Mouse (Mus musculus) activated CD4-positive, CD25-positive, alpha-beta regulatory T cell, adult 4 months (primary cell): ENCODE results near the gene Tox3. TPM values are rescaled to one million over a fixed set of nuclear protein-coding genes. Genes with fewer than 3 reads are reported as not detected.

Experiments
- ATAC-seq: one replicate; pipeline ENCODE4 v1.8.0; 2017
- polyA plus RNA-seq, 2 experiments: library from polyadenylated mRNA; unstranded; fragments of 100-300 nt; shearing (Covaris generic); gene quantifications; one replicate each; pipeline ENCODE4 v1.2.1; 2017

The Tox3 gene
- polyA plus RNA-seq, result not detected

GRCm38 (mm10) chr8:90348178-90348925 is at the start of gene Tox3:
Gene Tox3 (minus strand): TSS chr8:90348343.
- ATAC-seq, result no peak

- no peak for ATAC-seq
These were observed 44.5 kb upstream of the Tox3 start for GRCm38 (mm10) chr8:90392643-90393042.

- no peak for ATAC-seq
These were observed 43.4 kb upstream of the Tox3 start for GRCm38 (mm10) chr8:90391483-90392074.

GRCm38 (mm10) chr8:90390827-90391226 is 42.7 kb upstream of the Tox3 start:
- no peak for ATAC-seq

DNA sequence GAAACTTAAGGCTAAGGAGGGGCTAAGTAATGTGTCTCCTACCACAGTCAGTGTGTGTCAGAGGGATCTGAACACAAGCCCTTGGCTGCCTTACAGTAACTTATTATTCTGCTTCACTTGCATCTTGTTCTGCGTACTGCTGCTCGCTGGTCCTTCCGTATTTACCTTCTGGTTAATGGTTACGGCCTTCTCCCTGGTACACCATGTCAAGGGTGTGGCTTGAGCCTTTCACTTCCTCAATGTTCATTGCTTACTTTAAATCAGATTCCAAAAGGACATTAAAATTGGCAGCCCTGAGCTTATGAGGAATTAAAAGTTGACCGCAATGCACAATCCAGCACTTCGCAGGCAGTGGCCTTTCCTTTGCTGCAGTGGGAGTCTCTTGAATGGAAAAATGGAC is 30.9 kb upstream of the Tox3 start:
- no peak for ATAC-seq

DNA sequence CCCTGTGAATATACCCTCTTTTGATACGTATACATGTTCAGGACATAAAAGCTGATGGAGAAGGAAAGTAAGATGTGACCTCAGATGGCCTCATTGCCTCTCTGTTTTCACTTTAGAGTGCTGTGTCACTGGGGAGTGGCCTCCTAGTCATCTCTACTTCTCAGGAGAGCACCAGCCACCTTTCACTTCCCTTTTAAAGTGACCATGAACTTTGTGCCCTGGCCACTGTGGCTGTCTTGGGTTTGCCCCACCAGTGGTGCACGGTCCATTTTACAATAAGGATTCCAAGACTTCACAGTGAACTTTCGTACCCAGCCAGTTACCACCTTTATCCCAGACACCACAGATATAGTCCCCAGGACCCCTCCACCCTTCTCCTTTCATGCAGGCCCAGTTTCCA is 29.9 kb upstream of the Tox3 start:
- ATAC-seq, result no peak

DNA sequence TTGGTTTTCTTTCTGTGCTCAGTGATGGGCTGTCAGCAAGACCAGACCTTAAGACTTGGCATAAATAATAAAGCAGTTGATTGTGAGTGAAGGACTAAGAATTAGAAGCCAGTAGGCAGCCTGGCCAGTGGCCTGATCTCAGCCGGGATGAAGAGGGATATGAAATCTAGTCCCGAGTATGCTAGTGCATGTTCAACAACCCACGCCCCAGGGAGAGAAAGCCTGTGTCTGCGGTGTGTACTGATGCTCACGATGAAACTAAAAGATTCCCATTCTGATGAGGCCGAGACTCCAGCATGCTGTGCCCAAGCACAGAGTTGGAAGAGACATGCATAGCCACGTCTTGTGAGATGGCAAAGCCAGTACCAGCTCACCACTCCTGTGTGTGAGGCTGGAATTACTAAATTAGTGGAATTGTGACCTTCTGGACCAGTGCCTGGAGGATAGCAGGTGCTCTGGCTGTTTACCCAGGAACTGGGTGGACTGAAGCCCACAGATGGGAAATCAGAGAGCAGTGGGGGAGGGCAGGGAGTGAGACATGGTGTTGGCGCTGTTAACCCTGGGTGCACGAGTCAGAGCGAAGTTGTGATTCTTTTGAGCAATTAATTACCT is 23.6 kb upstream of the Tox3 start:
- ATAC-seq, result no peak

DNA sequence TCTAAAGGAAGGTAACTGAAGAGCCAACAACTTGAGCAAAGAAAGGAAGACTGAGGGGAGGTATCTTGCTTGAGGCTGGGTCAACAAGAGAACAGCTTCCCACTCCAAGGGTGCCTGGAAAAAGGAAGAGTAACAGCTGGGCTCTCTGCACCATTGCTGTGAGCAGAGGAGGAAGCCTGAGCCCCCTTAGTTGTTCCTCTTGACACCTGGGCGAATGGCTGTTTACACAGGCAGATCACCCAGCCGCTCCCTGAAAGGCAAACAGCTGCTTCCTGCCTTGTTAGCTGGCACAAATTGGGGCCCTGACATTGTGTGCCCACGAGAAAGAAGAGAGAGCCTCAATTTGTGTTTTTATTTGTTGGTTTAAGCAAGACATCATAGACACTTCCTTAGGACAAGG is 21.7 kb upstream of the Tox3 start:
- no peak for ATAC-seq

DNA sequence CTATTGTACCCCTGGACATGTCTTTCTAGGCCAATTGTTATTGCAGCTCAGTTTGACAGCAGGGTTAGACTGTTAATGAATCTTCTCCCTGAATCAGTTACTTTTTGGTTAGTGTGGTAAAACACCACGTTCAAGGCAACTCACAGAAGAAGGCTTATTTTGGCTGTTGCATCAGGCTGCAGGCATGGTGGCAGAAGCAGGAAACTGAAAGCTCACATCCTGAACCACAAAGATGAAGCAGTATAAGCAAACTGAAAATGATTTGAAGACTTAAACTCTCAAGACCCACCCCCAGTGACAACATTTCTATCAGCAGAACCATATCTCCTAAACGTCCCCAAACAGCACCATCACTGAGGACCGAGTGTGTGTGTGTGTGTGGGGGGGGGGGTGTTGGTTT is 8.6 kb upstream of the Tox3 start:
- no peak for ATAC-seq

GRCm38 (mm10) chr8:90354782-90355181 is 6.6 kb upstream of the Tox3 start:
- no peak for ATAC-seq

DNA sequence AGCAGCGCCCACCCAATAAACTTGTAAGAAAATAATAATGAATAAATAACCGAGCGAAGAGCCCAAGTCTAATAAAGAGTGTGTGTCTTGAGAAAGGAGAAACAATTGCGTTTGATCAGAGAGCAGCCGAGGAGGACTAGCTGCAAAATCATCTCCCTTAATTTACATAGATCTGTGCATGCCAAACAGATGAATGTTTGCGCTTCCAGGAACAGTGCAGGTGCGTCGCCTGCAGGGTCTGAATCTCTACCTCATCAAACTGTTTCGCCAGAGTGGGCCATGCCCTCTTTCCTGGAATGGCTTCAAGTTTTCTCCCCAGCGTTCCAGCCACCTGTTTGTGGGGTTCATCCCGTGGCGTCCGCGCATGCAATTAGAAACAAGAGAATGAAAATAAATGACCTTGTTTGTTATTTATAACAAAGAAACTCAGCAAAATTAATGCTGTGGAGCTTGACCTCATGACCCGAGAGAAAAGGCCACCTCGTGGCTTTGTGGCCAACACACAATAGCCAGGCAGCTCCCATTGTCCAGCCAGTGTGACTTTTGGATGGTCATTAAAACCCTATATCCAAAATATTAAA is 5.9 kb upstream of the Tox3 start:
- ATAC-seq, result no peak

DNA sequence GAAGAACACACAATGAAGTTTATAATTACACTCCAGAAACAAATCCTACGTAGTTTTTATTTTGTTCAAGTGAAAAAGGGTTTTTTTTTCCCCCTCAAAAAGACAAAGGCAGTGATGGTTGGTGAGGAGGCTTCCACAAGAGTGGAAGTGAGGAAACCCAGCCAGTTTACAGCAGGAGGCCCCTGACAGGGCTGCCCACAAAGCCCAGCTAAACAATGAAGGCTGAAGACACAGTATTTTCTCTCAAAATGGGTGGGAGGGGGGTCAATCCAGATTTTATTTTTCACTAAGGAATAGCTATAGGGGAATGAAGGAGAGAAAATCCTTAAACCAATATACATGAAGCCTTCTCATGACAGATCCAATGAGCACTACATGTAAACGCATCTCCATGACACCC is 5.4 kb upstream of the Tox3 start:
- ATAC-seq, result no peak

DNA sequence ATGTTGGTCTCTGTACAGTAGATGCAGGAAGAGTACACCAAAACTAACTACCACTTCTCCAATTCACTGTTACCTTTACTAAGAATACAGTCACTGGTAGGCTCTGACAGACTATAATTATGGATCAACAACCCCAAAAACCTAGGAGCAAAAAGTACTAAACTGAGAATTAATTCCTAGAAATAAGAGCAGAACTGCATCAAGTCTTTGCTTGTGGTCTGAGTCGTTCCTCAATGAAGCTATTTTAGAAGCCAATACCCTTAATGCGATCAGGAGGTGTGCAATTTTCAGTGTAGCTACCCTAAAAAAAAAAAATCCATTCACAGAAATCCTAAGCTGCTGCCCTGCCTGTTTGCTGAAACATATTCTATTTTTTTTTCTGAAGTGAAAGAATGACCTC is 4.8 kb upstream of the Tox3 start:
- no peak for ATAC-seq

- no peak for ATAC-seq
These were observed 1.8 kb upstream of the Tox3 start for GRCm38 (mm10) chr8:90349709-90350562.

DNA sequence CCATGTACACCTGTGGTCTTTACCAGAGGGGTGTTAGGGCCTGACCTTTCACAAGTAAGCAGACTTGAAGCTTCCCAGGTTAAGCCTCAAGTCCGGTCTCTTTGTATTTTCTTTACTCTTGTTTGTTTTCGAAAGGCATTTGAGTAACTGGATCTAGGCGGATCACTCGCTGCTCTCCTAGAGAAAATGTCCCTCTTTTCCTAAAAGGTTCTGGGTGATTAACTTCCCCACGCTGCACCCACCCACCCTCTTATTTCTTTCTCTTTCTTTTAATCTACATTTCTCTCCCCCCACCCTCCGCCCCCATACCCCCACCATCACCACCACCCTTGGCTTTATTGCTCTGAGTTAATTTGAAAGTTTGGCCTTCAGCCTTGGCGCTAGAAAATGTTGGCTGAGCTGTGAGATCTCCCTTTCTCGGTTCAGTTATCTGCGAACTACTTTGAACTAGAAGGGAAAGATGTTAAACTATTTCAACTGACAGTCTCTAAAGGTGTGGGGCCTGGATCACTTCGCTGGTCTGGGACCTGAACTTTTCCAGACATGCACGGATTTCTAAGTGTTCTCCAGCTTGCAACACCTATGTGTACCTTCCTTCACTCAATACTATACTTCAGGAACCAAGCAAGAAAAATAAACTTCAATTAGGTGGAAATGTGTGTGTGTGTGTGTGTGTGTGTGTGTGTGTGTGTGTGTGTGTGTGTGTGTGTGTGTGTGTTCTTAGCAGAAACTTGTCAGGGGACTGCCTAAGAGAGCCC is 962 bp upstream of the Tox3 start:
- ATAC-seq, result no peak

DNA sequence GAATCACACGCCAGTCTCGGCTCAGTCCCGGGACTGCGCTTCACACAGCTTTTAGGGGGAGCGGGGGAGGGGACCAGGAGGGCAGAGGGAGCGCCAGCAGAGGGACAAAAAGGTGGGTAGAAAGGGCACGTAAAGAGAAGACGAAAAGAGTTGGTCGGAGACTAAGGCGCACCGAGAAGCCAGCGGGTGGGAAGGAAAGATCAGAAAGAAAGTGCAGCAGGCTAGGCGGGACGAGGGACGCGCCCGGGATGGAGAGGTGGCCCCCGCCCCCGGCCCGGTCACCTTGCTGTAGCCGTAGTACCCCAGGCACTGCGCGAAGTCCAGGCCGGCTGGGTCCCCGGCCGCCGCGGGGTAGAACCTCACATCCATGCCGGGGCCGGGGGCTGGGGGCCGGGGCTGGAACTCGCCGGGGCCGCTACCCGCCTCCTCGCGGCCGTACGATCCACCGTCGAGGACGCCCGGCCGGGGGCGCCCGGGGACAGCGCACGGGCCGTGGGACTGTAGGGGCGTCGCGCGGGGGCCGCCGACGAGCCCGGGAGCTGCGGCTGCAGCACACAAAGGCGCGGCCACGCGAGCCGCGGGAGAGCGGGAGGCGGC is 464 bp downstream of the Tox3 start:
- no peak for ATAC-seq

DNA sequence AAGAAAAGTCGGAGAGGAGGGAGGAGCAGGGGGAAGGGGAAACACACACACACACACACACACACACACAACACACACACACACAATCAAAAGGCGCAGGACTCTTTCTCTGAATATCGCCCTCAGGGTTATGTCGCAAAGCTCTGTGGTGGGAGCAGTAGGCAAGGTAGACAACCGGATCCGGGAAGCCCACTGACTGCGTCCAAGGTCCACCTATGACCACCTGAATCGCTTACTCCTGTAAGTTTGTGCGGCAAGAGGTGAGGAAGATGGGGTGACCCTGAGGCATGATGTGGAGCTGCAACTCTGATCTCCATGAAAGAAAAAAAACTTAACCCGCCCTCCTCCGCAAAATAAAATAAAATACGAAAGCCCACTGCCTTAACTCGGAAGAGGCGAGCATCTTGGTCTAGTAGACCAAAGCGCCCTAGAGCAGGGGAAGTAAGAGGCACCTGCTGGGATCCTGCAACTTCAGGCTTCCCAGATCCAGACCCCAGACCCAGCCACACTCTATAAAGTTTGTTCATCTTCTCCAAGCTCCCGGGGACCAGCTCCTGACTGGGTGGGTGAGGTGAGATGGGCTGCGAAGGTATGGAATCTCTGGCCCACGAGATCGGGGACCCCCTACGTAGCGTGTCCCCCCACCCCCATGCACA is 1.1 kb downstream of the Tox3 start:
- no peak for ATAC-seq

DNA sequence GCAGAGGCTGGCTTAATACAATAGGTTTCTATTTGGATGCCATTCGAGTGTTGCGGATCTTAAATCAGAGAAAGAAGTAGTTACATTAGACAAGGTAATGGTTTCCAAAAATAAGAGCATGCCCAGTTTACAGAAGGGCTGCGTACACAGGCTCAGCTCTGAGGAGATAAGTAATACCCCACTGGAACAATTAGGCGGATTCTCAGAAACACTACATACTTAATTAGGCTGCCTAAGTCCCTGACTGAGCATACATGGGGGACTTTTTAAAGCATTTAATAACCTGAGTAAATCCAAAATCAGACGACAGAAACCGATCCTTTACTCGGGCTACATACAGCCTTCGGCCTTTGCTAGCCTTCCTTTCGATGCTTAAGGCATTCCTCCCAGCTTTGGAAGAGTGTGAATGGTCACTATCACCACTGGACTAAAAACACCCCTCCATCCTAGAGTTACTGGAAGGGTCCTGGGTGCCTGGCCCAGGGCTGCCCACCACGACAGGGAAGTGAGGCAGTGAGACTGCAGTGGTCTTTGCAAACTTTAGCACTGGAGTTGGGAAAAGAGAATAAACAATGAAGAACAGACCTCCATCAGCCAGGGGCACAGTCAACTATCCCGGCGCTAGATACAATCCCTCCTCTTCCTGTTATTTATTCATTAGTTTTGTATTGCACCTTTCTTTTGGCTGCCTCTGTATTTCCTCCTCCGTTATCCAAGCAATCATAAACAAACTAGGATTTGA is 1.8 kb downstream of the Tox3 start:
- ATAC-seq, result no peak

- ATAC-seq, result no peak
These were observed 17.5 kb downstream of the Tox3 start for GRCm38 (mm10) chr8:90330377-90331285.
